Mouse (Mus musculus) regulatory T cell (primary cell): ENCODE data around the gene E430018J23Rik.
"Not testable (repeated sequence)": the region's sequence is repeated elsewhere in the genome, so short reads cannot be mapped to it uniquely, and the experiment has no call there.

ENCODE experiments used
- in situ Hi-C: fragments of 300-600 bp; cut with MboI, MseI; formaldehyde crosslinking; loops from one replicate; pipeline ENCODE4 v1.15.1; 2025; ENCODE audit warnings: high pct_unique_total_duplicates

The E430018J23Rik gene

GRCm38 (mm10) chr7:127393157-127393943 is at the start of gene E430018J23Rik:
E430018J23Rik (minus strand) TSS chr7:127393629.
- in situ Hi-C loops: no loop called here

GRCm38 (mm10) chr7:127437724-127438123 is 44.3 kb upstream of the E430018J23Rik start:
- in situ Hi-C loops: loop anchor here (5.0 kb wide), 1 partner anchor 70 kb away; no protein-coding TSS in a partner anchor

- in situ Hi-C loops: loop anchor here (5.0 kb wide), 1 partner anchor 72 kb away; no protein-coding TSS in a partner anchor
Observed at GRCm38 (mm10) chr7:127435206-127435605, 41.8 kb upstream of the E430018J23Rik start.

- in situ Hi-C loops: no loop called here
Observed at GRCm38 (mm10) chr7:127426354-127426753, 32.9 kb upstream of the E430018J23Rik start.

- in situ Hi-C loops: no loop called here
Observed at GRCm38 (mm10) chr7:127425911-127426310, 32.5 kb upstream of the E430018J23Rik start.

GRCm38 (mm10) chr7:127425291-127425690 is 31.9 kb upstream of the E430018J23Rik start:
- in situ Hi-C loops: no loop called here

- in situ Hi-C loops: no loop called here
Observed at GRCm38 (mm10) chr7:127422247-127422646, 28.8 kb upstream of the E430018J23Rik start.

GRCm38 (mm10) chr7:127421388-127422191 is 28.2 kb upstream of the E430018J23Rik start, which contains the start of gene Zfp688:
Zfp688 (minus strand) TSS chr7:127422068.
- in situ Hi-C loops: no loop called here

- in situ Hi-C loops: no loop called here
Observed at GRCm38 (mm10) chr7:127411418-127411817, 18.0 kb upstream of the E430018J23Rik start.

GRCm38 (mm10) chr7:127406002-127406987 is 12.9 kb upstream of the E430018J23Rik start, which contains the start of gene Zfp764:
Zfp764 (minus strand) TSS chr7:127406822.
- in situ Hi-C loops: not testable (repeated sequence)

- in situ Hi-C loops: not testable (repeated sequence)
Observed at GRCm38 (mm10) chr7:127404101-127404500, 10.7 kb upstream of the E430018J23Rik start.

- in situ Hi-C loops: no loop called here
Observed at GRCm38 (mm10) chr7:127402980-127403379, 9.6 kb upstream of the E430018J23Rik start.

GRCm38 (mm10) chr7:127400355-127400754 is 6.9 kb upstream of the E430018J23Rik start:
- in situ Hi-C loops: no loop called here

- in situ Hi-C loops: no loop called here
Observed at GRCm38 (mm10) chr7:127393944-127394333, 510 bp upstream of the E430018J23Rik start.

- in situ Hi-C loops: no loop called here
Observed at GRCm38 (mm10) chr7:127392251-127392824, 1.1 kb downstream of the E430018J23Rik start.

GRCm38 (mm10) chr7:127391538-127391937 is 1.9 kb downstream of the E430018J23Rik start:
- in situ Hi-C loops: no loop called here

GRCm38 (mm10) chr7:127390306-127390705 is 3.1 kb downstream of the E430018J23Rik start:
- in situ Hi-C loops: no loop called here

GRCm38 (mm10) chr7:127388201-127388600 is 5.2 kb downstream of the E430018J23Rik start:
- in situ Hi-C loops: not testable (repeated sequence)

GRCm38 (mm10) chr7:127386641-127387392 is 6.6 kb downstream of the E430018J23Rik start, which contains the start of gene 9130019O22Rik:
9130019O22Rik (minus strand) TSS chr7:127387166.
- in situ Hi-C loops: no loop called here

GRCm38 (mm10) chr7:127385560-127385959 is 7.9 kb downstream of the E430018J23Rik start:
- in situ Hi-C loops: not testable (repeated sequence)
